Mouse (Mus musculus) heart, embryonic 12.5 days (tissue): Measurements from ENCODE around the gene Rfx8. TPM values are rescaled to one million over a fixed set of nuclear protein-coding genes. Genes with fewer than 3 reads are reported as not detected.

Experiments used
- ATAC-seq: fragments of 200-750 bp; cut with Nextera tagmentation; 2 replicates; pipeline ENCODE4 v1.8.0; 2017; ENCODE audit warnings: moderate TSS enrichment, moderate library complexity; ENCODE audit not compliant: insufficient number of reproducible peaks, low FRiP score
- H3K27ac ChIP-seq: fragments of 300-500 bp; sonication (generic); 2 replicates; pipeline ENCODE4 v1.5.1; 2016; ENCODE audit warnings: mild to moderate bottlenecking, moderate library complexity; ENCODE audit not compliant: poor library complexity, severe bottlenecking
- H3K27me3 ChIP-seq: fragments of 300-500 bp; sonication (generic); replicated peaks from 2 replicates; pipeline ENCODE4 v1.6.1; 2016; ENCODE audit warnings: mild to moderate bottlenecking, moderate library complexity
- H3K36me3 ChIP-seq: fragments of 300-500 bp; sonication (generic); 2 replicates; pipeline ENCODE4 v1.6.1; 2016; ENCODE audit warnings: mild to moderate bottlenecking, moderate library complexity
- H3K4me1 ChIP-seq: fragments of 300-500 bp; sonication (generic); replicated peaks from 2 replicates; pipeline ENCODE4 v1.6.1; 2016; ENCODE audit warnings: mild to moderate bottlenecking
- H3K4me2 ChIP-seq: fragments of 300-500 bp; sonication (generic); 2 replicates; pipeline ENCODE4 v1.6.1; 2016; ENCODE audit warnings: mild to moderate bottlenecking, moderate library complexity
- H3K4me3 ChIP-seq: fragments of 300-500 bp; sonication (generic); 2 replicates; pipeline ENCODE4 v1.5.1; 2016; ENCODE audit warnings: mild to moderate bottlenecking
- H3K9ac ChIP-seq: fragments of 300-500 bp; sonication (generic); 2 replicates; pipeline ENCODE4 v1.6.1; 2016; ENCODE audit warnings: mild to moderate bottlenecking, moderate library complexity
- H3K9me3 ChIP-seq: fragments of 300-500 bp; sonication (generic); replicated peaks from 2 replicates; pipeline ENCODE4 v1.6.1; 2016; ENCODE audit warnings: mild to moderate bottlenecking, moderate library complexity
- WGBS: fragments of 180-500 bp; shearing (Covaris S2); methylation state at CpG from one replicate; pipeline ENCODE4 v1.1.7; 2016; 5-methylcytosine and 5-hydroxymethylcytosine counted together
- polyA plus RNA-seq: library from polyadenylated mRNA; unstranded; fragments of >200 nt; fragmentation: Nextera tagmentation; extraction: Ambion mirVana; gene quantifications from 2 replicates; pipeline ENCODE4 v1.2.1, GENCODE M21; 2016

The Rfx8 gene
- polyA plus RNA-seq, 1 experiment from 2014 or later, result 1.2 TPM

DNA sequence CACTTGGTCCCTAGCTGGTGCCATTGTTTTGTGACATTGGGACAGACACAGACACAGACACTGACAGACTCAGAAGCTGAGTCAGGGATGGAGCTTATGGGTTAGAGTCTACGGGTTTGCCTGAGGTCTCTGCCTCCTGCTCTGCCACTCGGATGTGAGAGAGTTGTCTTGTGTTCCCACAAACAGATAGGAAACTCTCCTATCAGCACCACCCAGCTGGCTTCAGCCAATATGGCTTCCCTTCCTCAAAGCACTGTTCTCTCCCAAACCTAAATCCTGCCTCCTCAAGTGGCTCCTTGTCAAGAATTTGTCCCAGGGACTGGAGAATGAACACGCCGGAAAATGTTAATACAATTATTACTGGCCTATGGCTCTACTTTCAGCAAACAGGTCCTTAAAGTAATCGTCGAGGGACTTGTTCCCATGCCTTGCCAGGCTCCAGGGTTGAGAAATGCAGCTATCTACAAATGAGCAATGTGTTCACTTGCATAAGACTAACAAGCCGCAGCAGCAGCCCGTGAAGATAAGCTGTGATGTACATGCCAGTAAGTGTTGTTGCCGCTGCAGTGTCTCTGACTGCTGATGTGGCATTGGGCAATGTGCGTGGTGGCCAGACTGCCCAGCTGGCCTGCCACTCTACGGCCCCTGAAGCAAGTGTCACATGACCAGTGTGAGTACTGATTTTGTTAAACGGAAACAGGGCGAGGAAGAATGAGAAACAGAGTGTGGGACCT is 33.6 kb upstream of the Rfx8 start:
- peak overlapping the region; percentile 24; the same call in 1 of the 2 replicates for H3K4me2 ChIP-seq
- H3K27ac ChIP-seq, result peak overlapping the region; percentile 42
- no peaks in the 10 kb centered on the region for H3K36me3 ChIP-seq
- ATAC-seq, result peak; percentile 52; the same call in 1 of the 2 replicates
- no peaks in the 10 kb centered on the region for H3K9me3 ChIP-seq
- no peak overlapping the region for H3K9ac ChIP-seq
- H3K4me1 ChIP-seq, result peaks cover 44% of the 10 kb centered on the region
- 29% methylated on average over 13 of the region's 13 CpGs for WGBS
- H3K4me3 ChIP-seq, result no peak overlapping the region
- no peaks in the 10 kb centered on the region for H3K27me3 ChIP-seq

DNA sequence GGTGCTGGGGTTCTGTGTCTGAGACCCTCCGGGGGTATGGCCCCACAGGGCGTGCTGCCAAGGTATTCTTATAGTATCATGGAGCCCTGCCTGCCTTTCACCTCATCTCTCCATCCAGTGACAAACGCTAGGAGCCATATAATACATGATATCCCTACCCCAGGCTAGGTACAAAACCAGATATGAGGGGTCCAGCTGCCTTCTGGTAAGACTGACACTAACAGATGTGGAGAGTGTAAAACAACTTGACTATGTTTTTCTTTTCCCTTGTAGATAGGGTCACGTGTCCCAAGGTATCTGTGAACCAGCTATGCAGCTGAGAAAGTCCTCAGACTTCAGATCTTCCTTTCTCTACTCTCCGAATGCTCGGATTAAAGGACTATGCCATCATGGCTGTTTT is 30.7 kb upstream of the Rfx8 start:
- no peak overlapping the region for H3K4me3 ChIP-seq
- no peak overlapping the region; the same call in 1 of the 2 replicates for H3K9ac ChIP-seq
- no peaks in the 10 kb centered on the region for H3K36me3 ChIP-seq
- H3K4me1 ChIP-seq, result peaks cover 47% of the 10 kb centered on the region
- H3K9me3 ChIP-seq, result no peaks in the 10 kb centered on the region
- H3K27ac ChIP-seq, result no peak overlapping the region
- no peak overlapping the region for H3K4me2 ChIP-seq
- H3K27me3 ChIP-seq, result no peaks in the 10 kb centered on the region
- 72% methylated on average over 6 of the region's 6 CpGs for WGBS
- ATAC-seq, result no peak

DNA sequence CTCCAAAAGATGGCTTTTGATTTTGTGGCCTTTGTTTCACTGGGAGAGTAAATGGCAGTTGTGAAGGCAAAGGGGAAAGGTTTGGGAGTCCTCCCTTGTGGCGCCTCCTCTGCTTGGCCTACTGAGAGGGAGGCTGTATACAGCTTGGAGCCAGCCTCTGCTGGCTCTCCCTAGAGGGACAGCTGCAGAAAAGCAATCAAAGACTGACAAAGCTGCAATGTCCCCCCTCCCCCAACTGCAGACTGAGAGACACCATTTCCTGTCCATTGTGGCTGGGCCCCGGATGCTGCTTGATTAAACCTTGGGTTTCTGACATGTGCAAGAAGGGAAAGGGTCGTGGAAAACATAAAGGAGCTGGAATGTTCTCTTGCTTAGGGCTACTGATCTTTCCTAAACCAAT is 28.9 kb upstream of the Rfx8 start:
- Histone ChIP-seq H3K9ac (no peak overlapping the region), H3K36me3 (no peaks in the 10 kb centered on the region), H3K27ac (peak overlapping the region; percentile 48), H3K4me2 (no peak overlapping the region), H3K4me3 (no peak overlapping the region), H3K27me3 (no peaks in the 10 kb centered on the region), H3K4me1 (peaks cover 50% of the 10 kb centered on the region), H3K9me3 (no peaks in the 10 kb centered on the region)
- 28% methylated on average over 3 of the region's 3 CpGs for WGBS
- ATAC-seq, result no peak

DNA sequence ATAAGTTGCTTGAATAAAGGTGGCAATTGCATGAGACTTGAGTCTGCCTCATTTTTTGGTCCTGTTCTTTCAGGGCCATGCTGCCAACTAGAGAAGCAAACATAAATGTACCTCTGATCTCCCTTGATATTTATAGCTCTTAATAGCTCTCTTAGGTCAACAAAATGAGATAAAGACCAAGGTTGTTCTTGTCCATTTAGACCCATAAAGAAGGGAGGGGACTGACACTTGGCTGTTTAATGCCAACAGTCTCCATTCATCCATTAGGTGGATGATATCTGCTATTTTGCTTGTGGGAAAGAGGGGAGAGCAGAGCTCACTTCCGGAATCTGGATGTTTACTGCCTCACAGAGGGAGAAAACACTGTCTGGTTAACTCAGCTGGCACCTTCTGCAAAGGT is 28.4 kb upstream of the Rfx8 start:
- ATAC-seq, result no peak
- Histone ChIP-seq H3K9ac (no peak overlapping the region), H3K9me3 (no peaks in the 10 kb centered on the region), H3K4me3 (no peak overlapping the region), H3K27me3 (no peaks in the 10 kb centered on the region), H3K4me2 (no peak overlapping the region), H3K36me3 (no peaks in the 10 kb centered on the region), H3K27ac (peak overlapping the region; percentile 48), H3K4me1 (peaks cover 46% of the 10 kb centered on the region)
- 14% methylated on average over 1 of the region's 1 CpGs for WGBS

DNA sequence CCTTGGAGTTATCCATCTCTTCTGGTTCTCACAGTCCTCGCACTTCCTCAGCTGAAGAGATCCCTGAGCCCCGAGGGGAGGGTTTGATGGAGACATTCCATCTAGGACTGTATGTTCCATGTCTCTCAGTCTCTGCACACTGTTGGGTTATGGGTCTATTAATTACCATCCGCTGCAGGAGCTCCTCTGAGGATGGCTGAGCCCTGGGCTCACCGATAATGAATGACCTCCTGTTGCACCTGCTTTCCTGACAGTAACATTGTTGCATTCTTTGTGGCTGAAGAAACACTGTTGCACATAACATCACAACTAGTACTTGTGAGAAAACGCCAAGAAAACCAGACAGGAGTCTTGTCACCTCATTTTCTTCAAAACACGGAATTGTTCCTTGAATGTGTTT is 27.9 kb upstream of the Rfx8 start:
- Histone ChIP-seq H3K9ac (no peak overlapping the region), H3K4me1 (peaks cover 42% of the 10 kb centered on the region), H3K4me2 (no peak overlapping the region), H3K27me3 (no peaks in the 10 kb centered on the region), H3K9me3 (no peaks in the 10 kb centered on the region), H3K4me3 (no peak overlapping the region), H3K36me3 (no peaks in the 10 kb centered on the region), H3K27ac (peak overlapping the region; percentile 48; the same call in 1 of the 2 replicates)
- 79% methylated on average over 6 of the region's 6 CpGs for whole genome bisulfite sequencing
- no peak for ATAC-seq

DNA sequence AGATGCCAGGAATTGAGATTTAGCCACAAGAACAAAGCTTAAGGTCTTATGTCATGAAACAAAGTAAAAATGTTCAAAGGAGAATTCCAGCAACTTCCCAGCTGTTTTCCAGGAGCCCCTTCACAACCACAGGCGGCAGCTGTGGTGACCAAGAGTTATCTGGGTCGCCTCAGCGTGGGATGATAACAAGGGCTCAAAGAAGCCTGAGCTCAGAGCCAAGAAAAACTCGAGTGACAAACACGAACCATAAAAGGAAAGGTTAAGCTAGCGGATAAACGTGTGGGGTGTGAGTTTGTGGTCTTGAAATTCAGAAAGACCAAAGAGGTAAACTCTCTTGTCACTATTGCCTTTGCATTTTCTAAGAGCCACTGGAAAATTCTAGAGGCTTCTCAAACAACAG is 25.7 kb upstream of the Rfx8 start:
- no peak overlapping the region for H3K9ac ChIP-seq
- ATAC-seq, result peak; percentile 54; the same call in 1 of the 2 replicates
- WGBS, result 4% methylated on average over 7 of the region's 7 CpGs
- H3K4me3 ChIP-seq, result no peak overlapping the region
- peak overlapping the region; percentile 74 for H3K27ac ChIP-seq
- H3K36me3 ChIP-seq, result no peaks in the 10 kb centered on the region
- H3K4me2 ChIP-seq, result no peak overlapping the region; the same call in 1 of the 2 replicates
- H3K27me3 ChIP-seq, result no peaks in the 10 kb centered on the region
- peaks cover 39% of the 10 kb centered on the region for H3K4me1 ChIP-seq
- no peaks in the 10 kb centered on the region for H3K9me3 ChIP-seq

DNA sequence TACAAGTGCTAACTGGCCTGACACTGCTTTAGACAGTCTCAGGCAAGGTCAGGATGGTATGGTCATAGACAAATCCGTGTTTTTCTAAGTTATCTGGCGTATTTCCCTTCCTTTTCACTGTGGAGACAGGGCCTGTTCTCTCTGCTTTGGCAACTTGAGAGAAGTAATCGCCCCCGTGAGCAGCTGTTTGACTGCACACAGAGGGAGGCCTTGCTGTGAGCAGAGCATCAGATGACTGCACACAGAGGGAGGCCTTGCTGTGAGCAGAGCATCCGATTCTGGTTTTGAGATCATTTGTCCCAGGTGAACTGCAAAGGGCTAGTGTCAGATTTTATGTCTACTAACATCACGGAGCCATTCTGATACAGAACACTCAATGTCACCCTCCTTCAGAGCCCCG is 20.2 kb upstream of the Rfx8 start:
- H3K27ac ChIP-seq, result peak overlapping the region; percentile 47; the same call in 1 of the 2 replicates
- no peaks in the 10 kb centered on the region for H3K9me3 ChIP-seq
- H3K9ac ChIP-seq, result no peak overlapping the region
- WGBS, result 43% methylated on average over 7 of the region's 7 CpGs
- H3K27me3 ChIP-seq, result no peaks in the 10 kb centered on the region
- no peak for ATAC-seq
- no peak overlapping the region for H3K4me3 ChIP-seq
- no peaks in the 10 kb centered on the region for H3K36me3 ChIP-seq
- H3K4me2 ChIP-seq, result no peak overlapping the region
- peaks cover 26% of the 10 kb centered on the region for H3K4me1 ChIP-seq

DNA sequence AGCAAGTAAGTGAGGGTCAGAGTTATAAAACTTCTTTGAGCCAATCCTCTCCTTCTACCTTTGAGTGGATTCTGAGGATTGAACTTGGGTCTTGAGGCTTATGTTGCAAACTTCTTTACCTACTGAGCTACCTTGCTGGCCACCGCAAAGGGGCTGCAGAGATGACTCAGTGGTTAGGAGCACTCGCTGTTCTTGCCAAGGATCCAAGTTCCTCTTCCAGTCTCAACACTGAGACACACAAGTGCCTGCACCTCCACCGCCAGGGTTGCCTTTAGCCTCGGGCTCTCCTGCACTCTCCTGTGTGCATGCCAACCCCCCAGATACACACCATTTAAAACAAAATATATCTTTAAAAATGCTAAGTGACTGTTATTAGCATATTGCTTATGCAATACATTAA is 19.2 kb upstream of the Rfx8 start:
- Histone ChIP-seq H3K4me2 (no peak overlapping the region), H3K9ac (no peak overlapping the region), H3K36me3 (no peaks in the 10 kb centered on the region), H3K27me3 (no peaks in the 10 kb centered on the region), H3K9me3 (no peaks in the 10 kb centered on the region), H3K4me3 (no peak overlapping the region), H3K27ac (0 out of 2 replicates have a peak overlapping the region, but pooled peaks have one; percentile 24), H3K4me1 (peaks cover 35% of the 10 kb centered on the region)
- ATAC-seq, result no peak
- 62% methylated on average over 4 of the region's 4 CpGs for WGBS

DNA sequence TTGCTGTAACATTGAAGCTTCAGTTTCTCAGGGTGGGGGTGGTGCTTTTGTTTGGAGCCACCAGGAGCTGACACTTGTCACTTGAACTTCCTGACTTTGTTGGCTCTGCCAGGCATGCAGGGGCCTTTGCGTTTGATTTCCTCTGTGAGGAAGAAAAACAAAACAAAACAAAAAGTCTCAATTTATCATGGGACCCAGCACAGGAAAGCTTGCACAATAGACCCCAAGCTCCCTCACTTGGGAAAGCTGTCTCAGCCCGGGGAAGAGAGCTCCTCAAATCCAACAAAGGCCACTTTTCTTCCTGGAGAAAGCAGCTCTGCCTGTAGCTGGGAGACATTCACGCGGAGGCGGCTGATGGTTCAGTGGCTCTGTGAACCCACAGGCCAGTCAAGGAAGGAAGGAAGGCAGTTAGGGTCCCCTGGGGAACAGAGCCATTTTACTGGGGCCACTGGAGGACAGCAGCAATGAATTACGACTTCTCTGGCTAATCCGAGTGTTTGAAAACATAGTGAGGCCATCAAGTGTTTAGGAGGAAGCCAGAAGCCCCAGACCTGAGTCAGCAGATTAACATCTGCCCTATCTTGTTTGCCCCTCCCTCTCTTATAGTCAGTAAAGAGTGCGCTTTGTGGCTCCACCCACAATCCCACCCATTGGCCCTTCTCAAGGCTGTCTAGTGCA is 15.3 kb upstream of the Rfx8 start:
- Histone ChIP-seq H3K4me1 (peaks cover 41% of the 10 kb centered on the region), H3K9ac (no peak overlapping the region)
- WGBS, result 31% methylated on average over 8 of the region's 8 CpGs

DNA sequence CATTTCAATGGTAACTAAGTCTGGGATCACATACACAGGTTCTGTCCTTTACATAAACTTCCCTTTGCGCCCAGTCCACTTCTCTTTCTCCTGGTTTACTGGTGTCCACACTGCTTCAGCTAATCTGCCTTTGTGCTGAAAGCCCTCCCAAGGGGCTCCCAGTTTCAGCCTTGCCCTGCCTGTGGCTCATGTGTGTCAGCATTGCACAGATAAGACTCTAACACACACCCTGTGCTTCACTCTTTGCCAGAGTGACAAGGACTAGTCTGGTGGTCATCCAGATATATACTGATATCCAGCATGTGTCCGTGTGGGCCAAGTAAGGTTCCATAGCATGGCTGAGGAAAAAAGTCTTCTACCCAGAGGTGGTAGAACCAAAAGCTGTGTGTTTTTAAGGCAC is 14.7 kb upstream of the Rfx8 start:
- no peak overlapping the region for H3K4me3 ChIP-seq
- peak overlapping the region; percentile 79 for H3K27ac ChIP-seq
- H3K4me1 ChIP-seq, result peaks cover 37% of the 10 kb centered on the region
- H3K27me3 ChIP-seq, result no peaks in the 10 kb centered on the region
- peak; percentile 61 for ATAC-seq
- no peak overlapping the region for H3K9ac ChIP-seq
- no peaks in the 10 kb centered on the region for H3K36me3 ChIP-seq
- 26% methylated on average over 2 of the region's 2 CpGs for WGBS
- H3K9me3 ChIP-seq, result no peaks in the 10 kb centered on the region
- H3K4me2 ChIP-seq, result no peak overlapping the region

More for the DNA sequence above, 15.3 kb upstream of the Rfx8 start:
- ATAC-seq, result peak; percentile 57
- H3K4me2 ChIP-seq, result no peak overlapping the region
- no peaks in the 10 kb centered on the region for H3K36me3 ChIP-seq
- H3K4me3 ChIP-seq, result no peak overlapping the region
- H3K9me3 ChIP-seq, result no peaks in the 10 kb centered on the region
- H3K27me3 ChIP-seq, result no peaks in the 10 kb centered on the region
- peak overlapping the region; percentile 79 for H3K27ac ChIP-seq

DNA sequence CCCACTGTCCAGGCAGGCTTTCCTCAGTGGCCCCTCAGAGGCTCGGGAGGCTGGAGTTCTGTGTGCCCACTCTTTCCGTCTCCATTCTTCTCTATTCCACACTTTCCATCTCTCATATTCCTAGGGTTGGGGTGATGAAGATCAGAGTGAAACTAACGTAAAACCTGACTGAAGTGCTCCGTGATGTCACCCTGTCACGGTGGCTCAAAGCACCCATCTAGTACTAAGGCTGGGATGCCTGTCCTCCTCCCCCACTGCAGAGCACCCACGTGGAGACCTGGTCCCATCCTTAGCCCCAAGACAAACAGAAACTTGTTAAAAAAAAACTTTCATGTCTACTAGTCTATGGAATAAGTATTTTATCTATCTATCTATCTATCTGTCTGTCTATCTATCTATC is 14.1 kb upstream of the Rfx8 start:
- no peak overlapping the region for H3K4me2 ChIP-seq

More for the DNA sequence above, 14.1 kb upstream of the Rfx8 start:
- H3K36me3 ChIP-seq, result no peaks in the 10 kb centered on the region
- H3K27ac ChIP-seq, result peak overlapping the region; percentile 79
- H3K4me3 ChIP-seq, result no peak overlapping the region
- H3K9ac ChIP-seq, result no peak overlapping the region
- peaks cover 31% of the 10 kb centered on the region for H3K4me1 ChIP-seq
- 79% methylated on average over 6 of the region's 6 CpGs for WGBS
- no peaks in the 10 kb centered on the region for H3K27me3 ChIP-seq
- no peak for ATAC-seq
- H3K9me3 ChIP-seq, result no peaks in the 10 kb centered on the region
